Mouse (Mus musculus) thymus, adult 18-20 months (tissue): ENCODE data around the gene Pnmt.

Experiments
- DNase-seq, 2 experiments: peaks; one replicate each; pipeline ENCODE4 v3.0.0; 2022; ENCODE audit warnings: mixed read lengths in 2 of 2

The Pnmt gene

DNA sequence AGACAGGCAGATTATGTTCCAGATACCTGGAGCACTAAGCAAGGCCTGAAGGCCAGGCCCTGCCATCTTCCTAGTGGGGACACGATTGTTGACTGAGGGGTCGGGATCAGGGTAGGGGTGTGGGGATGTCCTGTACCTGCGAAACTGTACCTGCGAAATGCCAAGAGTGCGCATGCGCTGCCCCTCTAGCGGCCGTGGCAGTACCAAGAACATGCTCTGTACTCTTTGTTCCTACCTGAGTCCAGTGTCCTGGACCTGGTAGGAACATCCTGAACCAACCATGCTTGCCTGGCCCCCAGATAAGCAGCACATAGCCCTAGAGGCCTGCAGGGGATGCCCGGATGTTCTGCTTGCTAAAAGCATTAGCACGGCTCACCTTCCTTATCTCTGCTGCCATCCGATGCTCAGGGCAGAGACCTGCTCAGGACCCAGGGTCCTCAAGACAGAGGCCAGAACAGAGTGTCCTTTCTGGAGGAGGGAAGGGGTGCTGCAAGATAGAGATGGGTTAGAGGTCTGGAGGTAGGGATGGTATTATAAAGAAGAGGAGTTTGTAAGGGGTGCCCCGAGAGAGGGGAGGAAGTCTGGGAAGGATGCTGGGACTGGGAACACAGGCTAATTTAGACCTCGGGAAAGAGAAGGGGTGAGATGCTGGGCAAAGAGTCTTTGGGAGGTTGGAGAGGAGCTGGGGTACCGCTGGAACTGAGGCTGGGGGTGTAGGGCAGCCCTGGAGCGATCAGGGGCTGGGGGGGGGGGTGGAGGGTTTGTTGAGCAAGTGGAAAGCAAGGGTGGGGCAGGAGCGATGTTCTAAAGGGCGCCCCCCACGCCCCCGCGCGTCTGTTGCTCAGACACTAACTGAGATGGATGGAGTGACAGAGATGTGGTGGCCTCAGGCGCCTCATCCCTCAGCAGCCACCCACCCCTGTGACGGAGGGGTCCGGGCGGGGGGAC lies at the start of gene Pnmt:
Gene Pnmt, plus strand, starts transcription at position 813 of the 948 bp plus-strand sequence.
- DNase-seq: no peak

DNA sequence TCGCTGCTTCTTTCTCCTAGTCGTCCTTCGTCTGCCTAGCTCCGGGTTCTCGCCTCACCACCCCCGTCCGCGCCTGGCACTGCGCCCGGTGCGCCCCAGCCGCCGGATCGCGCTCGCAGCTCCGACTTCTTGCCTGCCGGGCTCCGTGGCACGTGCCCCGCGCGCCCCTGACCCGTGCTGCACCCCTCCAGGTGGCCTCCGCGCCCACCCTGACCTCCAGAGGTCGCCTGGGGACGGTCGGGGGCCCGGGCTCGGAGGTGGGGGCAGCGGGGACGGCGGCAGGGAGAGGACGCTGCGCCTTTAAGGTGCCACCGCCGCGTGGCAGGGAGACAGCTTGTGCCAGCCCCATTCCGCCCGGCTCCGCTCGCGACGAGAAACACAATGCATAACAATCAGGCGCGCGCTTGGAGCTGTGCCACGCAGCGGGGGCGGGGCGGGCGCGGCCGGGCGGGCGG lies 47.7 kb upstream of the Pnmt start:
- DNase-seq: no peak

DNA sequence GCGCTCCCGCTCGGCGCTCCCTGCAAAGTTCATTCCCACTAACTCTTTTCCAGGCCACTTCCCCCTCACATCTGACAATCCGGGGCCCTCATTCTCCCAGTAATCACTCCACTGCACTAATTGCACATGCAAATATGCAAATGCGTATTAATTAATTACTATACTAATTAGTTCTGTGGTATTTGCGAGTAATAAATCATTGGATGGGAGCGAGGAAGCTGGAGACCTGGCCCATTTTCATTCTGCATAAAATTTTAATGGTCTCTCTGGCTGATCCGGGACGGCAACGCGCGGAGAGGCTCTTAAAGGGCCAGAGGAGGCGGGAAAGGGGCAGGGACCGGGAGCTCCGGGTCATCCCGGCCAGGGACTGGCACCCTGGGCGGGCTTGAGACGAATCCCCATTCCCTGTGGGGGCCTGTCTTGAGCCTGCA lies 47.2 kb upstream of the Pnmt start:
- DNase-seq: no peak

GRCm38 (mm10) chr11:98339679-98340287 lies 46.5 kb upstream of the Pnmt start:
- no peak for DNase-seq

DNA sequence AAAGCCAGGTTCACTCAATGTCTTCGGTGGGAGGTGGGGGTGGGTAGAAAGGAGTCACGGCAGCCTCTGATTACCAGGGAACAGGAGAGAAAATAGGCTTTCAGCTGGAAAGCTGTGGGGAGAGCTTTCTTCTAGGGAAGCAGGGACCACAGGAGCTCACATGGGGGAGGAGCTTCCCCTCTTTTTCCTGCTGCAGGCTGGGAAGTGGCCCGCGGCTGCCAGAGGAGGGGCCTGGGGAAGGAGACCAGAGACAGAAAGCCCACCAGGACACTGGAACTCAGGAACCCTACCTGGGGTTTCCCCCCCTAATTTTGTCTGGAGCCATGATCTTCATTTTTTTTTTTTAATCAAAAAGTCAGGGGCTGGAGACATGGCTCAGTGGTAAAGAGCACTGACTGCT lies 45.7 kb upstream of the Pnmt start:
- no peak for DNase-seq

- DNase-seq: no peak
Observed at GRCm38 (mm10) chr11:98341174-98341573, 45.1 kb upstream of the Pnmt start.

GRCm38 (mm10) chr11:98342000-98342945 lies 44.0 kb upstream of the Pnmt start:
- peak; percentile 64 to 69 for DNase-seq

DNA sequence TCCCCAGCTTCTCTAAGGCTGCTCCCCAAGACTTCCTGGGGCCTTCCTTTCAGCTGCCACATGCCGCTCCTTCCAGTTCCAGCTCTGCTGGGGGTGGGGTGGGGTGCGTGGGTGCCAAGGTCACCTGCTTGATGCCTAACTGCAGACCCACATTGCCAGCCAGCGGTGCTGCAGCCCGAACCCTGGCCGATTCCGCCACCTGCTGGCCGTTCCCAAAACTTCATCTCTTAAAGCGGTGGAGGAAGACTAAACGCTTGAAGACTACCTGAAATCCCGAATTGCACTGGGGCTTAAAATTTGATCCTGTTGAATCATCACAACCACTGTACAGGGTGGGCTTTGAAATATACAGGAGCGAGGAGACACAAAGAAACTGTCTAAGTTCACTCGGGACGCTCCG lies 41.0 kb upstream of the Pnmt start:
- DNase-seq: peak; percentile 53 to 64

GRCm38 (mm10) chr11:98346168-98346567 lies 40.1 kb upstream of the Pnmt start:
- no peak for DNase-seq

DNA sequence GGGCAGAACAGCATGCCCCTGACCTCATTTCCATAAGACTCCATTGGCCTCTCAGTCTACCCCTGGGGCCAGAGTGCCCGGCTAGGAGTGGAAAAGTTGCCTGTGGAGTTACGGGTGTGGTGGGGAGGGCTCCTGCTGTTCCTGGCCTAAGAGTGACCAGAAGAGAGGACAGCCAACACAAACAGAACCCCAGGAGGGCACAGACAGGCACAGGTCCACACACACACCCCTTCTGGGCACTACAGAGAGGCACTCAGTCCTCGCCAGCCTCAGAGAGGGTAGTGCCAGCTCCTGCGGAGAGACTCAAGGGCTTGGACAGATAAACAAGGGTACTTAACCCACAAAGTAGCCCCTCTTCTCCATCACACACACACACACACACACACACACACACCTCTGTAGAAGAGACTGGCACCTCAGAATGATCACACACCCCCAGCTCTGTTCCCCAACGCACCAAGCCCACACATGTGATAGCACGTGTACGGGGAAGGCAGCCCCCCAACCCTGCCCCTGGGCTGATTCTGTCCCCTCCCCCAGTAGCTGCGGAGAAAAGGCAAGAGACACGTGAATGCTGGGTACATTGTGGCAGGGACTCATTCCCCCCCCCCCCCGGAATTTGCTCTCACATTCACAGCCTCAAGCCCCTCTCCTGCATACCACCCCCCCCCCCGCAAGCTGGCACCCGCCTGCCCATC lies 38.7 kb upstream of the Pnmt start:
- no peak for DNase-seq

- DNase-seq: peak; percentile 52 to 62
Observed at GRCm38 (mm10) chr11:98348083-98348961, 37.9 kb upstream of the Pnmt start, which contains the start of gene Ppp1r1b. Gene Ppp1r1b (plus strand): TSS chr11:98348404.

DNA sequence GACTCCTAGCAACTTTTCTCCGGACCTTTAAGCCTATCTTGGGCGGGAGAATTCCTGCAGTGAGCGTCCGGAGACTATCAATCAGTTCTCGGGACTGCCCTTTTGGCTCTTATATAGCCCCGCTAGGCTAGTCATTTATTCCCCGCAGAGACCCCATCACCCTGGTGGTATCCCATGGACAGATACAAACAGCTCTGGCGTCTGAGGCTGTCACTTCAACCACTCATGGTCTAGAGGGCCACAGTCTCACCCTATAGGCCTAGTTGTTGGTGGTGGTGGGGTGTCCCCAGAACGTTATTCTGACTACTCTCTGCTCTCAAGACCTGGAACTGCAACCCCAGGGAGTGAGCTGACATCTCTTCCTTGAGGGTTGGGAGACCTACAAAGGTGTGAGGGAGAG lies 36.9 kb upstream of the Pnmt start:
- DNase-seq: no peak

DNA sequence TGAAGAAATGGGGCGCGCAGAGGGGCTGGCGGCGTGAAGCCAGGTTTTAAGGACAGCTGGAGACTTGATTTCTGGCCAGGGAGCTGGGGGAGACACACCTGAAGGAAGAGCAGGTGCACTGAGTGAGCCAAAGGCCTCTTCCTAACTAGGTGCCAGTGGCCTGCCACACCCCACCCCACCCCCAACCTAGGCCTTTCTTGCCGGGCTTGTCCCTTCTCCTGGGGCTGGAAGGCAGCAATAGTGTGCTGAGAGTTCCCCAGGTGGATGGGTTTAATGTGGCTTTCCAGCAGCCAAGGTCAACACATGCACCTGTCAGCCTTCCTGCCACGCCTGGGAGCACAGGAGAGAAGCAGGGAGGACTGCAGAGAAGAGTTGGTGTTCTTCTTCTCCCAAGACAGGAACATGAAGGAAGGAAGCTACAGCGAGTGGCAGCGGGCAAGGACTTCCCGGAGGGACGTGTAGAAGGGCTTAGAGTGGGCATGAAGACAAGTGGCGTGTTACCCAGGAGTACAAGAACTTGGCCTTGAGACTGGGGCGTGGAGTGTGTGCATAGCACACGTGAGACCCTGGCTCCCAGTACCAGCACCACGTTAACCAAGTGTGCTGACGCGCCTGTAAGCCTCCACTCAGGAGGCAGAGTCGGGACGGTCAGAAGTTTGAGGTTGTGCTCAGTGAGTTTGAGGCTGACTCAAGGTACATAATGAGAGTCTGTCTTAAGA lies 33.8 kb upstream of the Pnmt start:
- no peak for DNase-seq

DNA sequence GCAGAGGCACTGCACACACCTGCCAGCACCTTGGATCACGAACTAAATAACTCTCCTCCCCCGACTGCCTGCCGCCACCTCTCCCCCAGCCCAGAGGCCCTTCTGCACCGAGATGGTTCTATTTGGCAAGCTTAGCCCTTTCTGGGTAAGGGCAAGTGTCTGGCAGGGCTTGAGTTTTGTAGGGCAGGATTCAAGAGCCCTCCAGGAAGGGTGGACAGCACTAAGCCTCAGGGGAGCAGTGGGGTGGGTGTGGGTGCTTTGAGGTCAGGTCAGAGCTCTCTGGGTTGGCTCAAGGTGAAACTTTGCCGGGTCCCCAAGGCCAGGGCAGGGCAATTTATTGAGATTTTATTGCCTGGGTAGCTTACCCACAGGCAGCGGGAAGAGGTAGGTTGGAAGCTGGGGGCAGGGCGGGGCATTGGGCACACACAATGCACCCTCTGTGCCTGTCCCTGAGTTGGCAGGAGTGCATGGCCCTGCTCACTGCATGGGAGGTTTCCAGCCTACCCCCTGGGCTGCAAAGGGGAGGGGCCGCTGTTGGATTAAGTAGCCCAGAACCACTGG lies 32.5 kb upstream of the Pnmt start:
- DNase-seq: no peak

DNA sequence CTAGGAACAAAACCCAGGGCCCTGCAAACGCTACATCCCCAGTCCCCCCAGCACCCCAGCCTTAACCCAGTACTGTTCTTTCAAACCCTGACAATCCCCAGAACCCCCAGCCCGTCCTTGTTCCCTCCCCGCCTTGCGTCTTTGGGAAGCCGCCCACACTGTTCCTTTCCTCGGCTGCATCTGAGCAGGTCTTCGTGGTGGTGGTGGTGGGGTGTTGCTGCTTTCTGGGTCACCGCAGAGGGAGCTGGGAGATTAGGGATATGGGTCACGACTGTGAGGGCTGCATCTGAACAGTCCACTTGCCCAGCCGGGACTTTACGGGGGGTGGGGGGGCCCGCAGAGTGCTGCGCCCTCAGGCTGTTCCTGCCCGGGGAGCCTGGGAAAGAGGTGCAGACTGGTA lies 31.8 kb upstream of the Pnmt start:
- no peak for DNase-seq

- DNase-seq: peak in 1 of 2 experiments; percentile 52
Observed at GRCm38 (mm10) chr11:98355732-98356299, 30.4 kb upstream of the Pnmt start.

DNA sequence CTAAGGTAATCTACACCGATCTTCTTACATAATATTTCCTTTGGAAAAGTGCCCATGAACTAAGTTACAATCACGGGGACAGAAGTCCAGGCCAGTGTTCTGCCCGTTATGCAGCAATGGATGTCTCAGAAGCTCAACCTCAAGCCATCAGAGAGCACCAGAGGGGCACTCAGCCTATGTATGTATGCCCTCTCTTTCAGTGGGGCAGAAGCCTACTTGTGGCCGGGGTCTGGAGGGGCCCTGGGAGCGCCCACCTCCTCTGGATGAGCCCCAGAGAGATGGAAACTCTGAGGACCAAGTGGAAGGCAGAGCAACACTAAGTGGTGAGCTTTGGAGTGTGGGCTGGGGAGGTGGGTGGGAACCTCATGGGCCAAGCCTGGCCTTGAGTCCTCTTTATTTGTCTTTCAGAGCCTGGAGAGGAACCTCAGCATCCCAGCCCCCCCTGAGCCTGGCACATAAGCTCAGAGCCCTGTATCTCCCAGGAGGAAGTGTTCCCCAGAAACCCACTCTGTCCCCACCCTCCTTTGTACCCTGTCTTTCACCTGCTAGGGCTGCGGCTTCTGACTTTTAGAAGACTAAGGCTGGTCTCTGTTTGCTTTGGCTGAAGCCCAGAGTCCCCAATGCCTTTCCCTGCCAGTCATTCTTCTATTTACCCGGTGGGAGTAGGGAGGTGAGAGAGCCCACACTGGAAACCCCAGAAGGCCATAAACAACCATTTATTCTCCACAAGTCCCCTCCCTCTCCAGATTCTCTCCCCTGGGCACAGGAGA lies 29.4 kb upstream of the Pnmt start:
- DNase-seq: no peak

GRCm38 (mm10) chr11:98357396-98358160 lies 28.7 kb upstream of the Pnmt start:
- DNase-seq: no peak
